Mouse (Mus musculus): Measurements from ENCODE around the gene Ptprm. TPM values are rescaled to one million over a fixed set of nuclear protein-coding genes. Genes with fewer than 3 reads are reported as not detected.

The Ptprm gene
- polyA plus RNA-seq, 1 experiment from 2014 or later = 1.0 TPM

Small RNAs within 50 kb of the gene (microRNA-seq; reads per million reads assigned to microRNA genes)
- gene Mir5709 = not detected
